Mouse (Mus musculus) ES-Bruce4 (cell line): ENCODE measurements around the gene Cdc42.

ENCODE experiments used
- CTCF ChIP-seq: IDR thresholded peaks from one replicate; pipeline ENCODE4 v1.8.1; 2011; ENCODE audit warnings: low read depth, low read length
- EP300 ChIP-seq: IDR thresholded peaks from 2 replicates; pipeline ENCODE4 v1.6.1; 2011; ENCODE audit warnings: low read depth, low read length; ENCODE audit not compliant: insufficient read depth
- POLR2A ChIP-seq: IDR thresholded peaks from one replicate; pipeline ENCODE4 v1.8.1; 2011; ENCODE audit warnings: low read length; ENCODE audit not compliant: insufficient read depth

DNA sequence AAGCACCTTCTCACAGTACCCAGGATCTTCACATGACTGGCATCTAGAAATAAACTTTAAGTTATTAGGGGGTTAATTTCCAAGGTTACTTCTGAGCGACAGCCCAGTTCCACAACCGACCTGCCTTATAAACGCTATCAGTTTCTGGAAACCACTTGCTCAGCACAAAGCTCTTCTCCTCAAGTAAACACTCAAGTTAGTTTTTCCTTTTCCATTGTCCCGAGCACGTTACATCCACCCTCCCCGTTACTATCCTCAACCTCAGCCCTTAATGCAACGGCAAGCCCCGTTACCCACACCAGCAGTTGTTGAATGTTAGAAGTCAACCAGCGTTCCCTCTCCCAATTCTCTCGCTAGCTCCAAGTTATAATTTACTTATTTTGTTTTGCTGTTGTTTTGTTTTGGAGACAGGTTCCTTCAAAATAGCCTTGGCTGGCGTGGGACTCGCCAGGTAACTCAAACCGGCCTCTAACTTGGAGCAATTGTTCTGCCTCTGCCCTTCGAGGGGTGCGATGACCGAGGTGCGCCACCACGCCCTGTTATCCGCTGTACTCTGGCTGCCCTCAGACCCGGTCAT, 30.1 kb upstream of the Cdc42 start:
- TF ChIP-seq CTCF (no peak), POLR2A (no peak), EP300 (no peak)
